Mouse (Mus musculus): ENCODE data around the gene C2cd5.

GRCm38 (mm10) chr6:143092856-143093255, 7.1 kb downstream of the C2cd5 start:
- TF ChIP-seq CTCF (IDR thresholded peaks at IDR 0.05; ENCODE audit: borderline replicate concordance, insufficient read depth, low read depth, low read length), result no peak
- TF ChIP-seq POLR2A (IDR thresholded peaks at IDR 0.05; ENCODE audit: borderline replicate concordance, insufficient read depth, low read length), result no peak

Measured in cerebellum, adult 2 months (tissue).